Mouse (Mus musculus): ENCODE data around the gene Runx3.

DNA sequence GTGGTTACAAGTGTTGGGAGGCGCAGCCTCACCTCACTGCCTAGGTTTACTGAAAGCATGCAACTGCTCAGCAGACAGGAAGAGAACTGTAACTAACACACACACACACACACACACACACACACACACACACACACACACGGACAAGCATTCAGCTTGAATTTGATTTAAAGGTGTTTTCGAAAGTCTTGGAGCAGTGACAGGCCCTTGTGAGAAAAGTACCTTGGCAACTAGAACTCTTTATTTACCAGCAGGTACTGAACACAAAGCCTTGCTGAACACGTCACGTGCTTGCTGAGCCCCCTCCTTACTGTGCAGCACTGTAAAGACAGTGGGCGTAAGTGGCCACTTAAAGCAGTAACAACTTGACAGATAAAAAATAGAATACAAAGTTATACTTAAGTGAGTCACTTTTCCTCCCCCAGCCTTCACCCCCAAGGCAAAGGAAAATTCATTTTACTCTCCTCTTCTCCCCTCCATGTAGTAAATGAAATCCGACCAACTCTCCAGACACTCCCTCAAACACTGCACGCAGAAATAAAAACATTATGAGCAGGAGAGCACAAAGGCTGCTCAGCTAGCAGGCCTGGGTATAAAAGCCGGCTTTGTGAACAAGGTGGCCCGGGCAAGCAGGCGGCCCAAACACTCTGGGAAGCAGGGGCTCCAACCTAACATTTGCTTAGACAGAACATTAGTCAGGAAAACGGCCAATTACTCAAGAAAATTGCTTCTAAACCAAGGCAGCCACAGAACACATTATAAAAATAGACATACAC, 101.4 kb downstream of the Runx3 start:
- TF ChIP-seq CTCF (IDR thresholded peaks at IDR 0.05; ENCODE audit: borderline replicate concordance, insufficient read depth, low read length) (no peak), POLR2A (IDR thresholded peaks at IDR 0.05; ENCODE audit: low read depth, low read length) (no peak)

Data from embryonic fibroblast, embryonic 13.5 days (primary cell).